Mouse (Mus musculus): ENCODE measurements around the gene Immp2l. TPM values are rescaled to one million over a fixed set of nuclear protein-coding genes. Genes with fewer than 3 reads are reported as not detected.

The Immp2l gene
- total RNA-seq, 1 experiment from 2014 or later: 11.5 TPM

DNA sequence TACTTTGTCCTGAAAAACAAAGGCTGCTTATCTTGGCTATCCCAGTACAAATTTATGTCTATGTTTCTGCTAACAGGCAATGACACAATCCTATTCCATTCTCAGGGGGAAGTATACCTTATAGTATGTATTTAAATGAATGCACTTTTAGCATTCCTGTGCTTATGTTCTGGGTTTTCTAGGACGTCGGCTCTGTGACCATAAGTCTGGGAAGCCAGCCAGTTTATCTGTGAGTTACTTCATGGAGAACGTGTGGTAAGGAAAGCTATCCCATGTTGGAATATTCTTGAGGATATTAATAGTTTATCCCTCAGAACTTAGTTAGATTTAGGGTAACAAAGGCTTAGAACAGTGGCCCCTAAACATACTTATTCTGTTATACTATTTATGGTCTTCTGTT is 251.5 kb downstream of the Immp2l start:
- ATAC-seq (ENCODE audit: extremely low read depth, insufficient number of reproducible peaks, low FRiP score, poor library complexity, severe bottlenecking): no peak

DNA sequence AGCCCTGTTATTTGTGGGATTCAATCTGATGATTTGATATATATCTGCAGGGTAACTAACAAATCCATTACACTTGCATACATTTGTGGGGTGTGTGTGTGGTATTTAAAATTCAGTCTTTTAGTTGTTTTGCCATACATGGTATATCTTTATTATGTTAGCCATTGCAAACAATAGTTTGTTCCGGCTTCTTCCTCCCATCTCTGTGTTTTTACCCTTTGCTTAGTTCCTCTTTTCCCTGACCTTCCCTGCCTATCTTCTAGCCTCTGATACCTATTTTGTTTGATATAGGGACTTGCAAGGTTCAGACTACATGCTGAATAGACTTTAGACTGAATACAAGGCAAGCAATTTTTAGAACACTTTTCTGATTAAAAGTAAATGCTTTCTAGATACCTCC is 254.0 kb downstream of the Immp2l start:
- ATAC-seq (ENCODE audit: extremely low read depth, insufficient number of reproducible peaks, low FRiP score, poor library complexity, severe bottlenecking): no peak

DNA sequence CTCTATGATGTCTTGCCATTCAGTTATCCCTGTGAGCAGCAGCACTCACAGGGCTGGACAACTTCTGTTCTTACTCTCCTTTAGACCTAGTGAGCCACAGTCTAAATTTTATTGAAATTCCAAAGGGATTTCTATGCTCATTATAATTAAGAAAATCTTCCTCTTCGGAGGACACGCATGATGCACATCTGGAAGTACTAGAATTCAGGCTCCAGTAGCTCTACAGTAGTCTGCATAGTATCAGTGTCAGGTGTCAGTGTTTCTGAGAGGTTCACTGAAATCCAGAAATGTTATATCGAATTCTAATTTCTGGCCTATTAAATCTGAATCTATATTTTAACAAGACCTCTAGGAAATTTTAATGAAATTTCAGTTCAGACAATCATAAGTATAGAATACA is 265.2 kb downstream of the Immp2l start:
- no peak for ATAC-seq (ENCODE audit: extremely low read depth, insufficient number of reproducible peaks, low FRiP score, poor library complexity, severe bottlenecking)

DNA sequence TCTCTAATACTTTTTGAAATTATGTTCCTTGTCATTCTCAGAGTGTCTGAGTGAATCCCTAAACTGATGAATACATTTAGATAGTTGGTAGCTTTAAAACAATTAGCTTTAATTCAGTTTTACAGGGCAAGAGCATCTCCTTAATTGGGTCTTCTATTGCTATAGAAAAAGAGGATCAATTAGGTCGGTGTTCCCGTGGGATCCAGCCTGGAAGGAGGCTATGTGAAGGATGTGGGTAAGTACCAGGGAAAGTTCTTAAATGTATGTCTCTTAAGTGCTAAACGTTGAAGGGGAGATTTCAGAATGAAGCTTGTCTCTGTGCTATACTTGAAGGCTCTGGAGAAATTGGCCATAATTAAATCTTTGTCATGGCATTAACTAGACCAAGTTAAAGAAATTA is 283.1 kb downstream of the Immp2l start:
- ATAC-seq (ENCODE audit: extremely low read depth, insufficient number of reproducible peaks, low FRiP score, poor library complexity, severe bottlenecking): no peak

DNA sequence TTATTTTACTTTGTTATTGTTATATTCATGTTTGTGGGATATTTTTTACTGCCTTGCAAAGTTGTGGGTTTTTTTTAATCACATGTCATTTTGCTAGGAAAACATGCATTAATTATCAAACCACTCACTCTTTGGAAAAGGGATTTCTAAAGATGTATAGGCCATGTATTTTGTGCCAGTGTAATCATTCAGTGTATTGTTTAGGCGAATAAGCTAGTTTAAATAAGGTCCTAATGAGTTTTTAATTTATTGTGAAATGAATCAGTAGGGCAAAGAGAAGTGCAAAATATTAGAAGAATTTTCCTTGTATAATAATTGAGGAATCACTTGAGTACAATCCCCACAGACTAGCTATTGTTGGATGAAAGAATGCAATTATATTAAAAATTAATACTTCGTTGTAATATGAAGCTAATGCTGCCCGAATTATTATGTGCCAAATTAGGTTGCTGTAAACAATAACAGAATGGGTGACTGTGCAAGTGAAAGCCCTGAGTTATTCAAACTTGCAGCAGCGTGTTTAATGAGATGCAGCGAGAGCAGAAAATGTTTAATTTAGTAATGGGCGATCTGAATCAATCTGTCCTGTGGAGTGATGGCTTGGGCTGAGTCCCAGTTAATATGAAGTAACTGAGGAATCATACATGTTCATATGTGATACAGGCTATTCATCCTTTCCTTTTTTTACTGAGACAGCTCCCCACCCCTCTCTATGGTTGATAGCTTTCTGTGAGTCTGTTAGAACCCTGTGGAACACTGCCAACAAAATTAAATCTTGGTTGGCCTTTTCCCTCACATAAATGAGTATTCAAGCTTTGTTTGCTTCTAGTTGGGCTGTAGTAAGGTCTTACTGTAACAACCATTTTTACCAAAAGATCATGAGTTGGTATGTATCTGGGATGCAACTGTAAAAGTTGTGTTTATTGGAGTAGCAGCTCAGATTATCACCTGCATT is 285.1 kb downstream of the Immp2l start:
- ATAC-seq (ENCODE audit: extremely low read depth, insufficient number of reproducible peaks, low FRiP score, poor library complexity, severe bottlenecking): no peak

DNA sequence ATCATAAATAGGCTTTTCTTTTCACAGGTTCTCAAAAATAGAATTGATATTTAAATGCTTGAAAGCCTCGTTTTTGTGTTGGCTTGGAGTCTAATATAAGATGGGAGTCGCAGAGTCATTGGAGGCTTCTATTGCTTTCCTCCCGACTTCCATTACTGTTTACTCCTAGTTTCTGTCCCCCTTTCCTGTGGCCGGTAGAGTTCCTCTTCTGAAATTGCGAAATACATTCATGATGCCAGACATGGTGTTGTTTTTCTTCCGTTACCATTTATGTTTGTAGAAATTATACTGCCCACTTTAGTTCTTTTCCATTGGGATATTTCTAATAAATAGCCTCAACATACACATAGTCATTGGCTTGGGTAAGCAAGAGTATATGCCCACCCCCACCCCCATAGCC is 289.5 kb downstream of the Immp2l start:
- ATAC-seq (ENCODE audit: extremely low read depth, insufficient number of reproducible peaks, low FRiP score, poor library complexity, severe bottlenecking): no peak

DNA sequence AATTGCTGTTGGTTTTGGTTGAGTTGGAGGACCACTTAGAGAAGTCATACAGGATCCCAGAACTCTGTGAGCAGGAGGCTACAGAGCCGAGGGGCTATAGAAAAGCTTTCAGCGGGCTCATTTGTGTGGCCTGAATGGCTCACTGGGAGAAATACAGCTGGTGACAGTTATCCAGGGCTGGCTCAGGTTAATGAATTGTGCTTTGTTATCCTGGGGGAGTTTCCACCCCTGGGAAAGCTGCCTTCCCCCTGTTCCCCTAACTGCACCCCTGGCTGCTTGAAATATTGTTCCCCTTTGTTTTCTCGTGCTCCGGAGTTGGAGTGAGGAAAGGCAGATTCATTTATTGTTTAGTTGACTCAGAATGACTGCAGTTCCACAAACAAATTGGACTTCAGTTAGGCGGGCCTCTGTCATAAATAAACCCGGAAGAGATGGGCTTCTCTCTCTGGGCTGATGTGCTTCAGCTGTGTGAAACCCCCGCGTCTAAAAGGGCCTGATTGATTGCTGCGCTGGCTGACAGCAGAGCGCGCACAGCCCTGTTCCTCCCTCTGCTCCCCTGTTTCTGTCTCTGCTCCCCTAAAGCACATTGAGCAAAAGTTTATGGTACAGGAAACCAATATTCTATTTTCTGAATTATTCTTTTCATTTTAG is 291.0 kb downstream of the Immp2l start:
- no peak for ATAC-seq (ENCODE audit: extremely low read depth, insufficient number of reproducible peaks, low FRiP score, poor library complexity, severe bottlenecking)

DNA sequence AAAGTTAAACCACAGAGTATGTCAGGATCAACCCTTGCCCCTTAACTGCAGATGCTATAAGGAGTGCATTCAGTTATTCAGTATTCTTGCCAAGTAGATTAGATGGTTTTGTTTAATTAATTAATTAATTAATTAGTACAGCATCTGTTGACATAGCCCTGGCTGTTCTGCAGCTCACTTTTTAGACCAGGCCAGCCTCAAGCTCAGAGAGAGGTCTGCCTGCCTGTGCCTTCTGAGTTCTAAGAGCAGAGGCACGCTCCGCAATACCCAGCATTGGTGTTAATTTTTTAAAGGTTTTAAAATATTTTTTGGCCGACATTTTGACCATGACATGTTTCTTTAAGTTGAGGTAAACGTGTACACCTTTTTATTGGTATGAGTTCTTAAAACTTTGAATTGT is 292.0 kb downstream of the Immp2l start:
- no peak for ATAC-seq (ENCODE audit: extremely low read depth, insufficient number of reproducible peaks, low FRiP score, poor library complexity, severe bottlenecking)

DNA sequence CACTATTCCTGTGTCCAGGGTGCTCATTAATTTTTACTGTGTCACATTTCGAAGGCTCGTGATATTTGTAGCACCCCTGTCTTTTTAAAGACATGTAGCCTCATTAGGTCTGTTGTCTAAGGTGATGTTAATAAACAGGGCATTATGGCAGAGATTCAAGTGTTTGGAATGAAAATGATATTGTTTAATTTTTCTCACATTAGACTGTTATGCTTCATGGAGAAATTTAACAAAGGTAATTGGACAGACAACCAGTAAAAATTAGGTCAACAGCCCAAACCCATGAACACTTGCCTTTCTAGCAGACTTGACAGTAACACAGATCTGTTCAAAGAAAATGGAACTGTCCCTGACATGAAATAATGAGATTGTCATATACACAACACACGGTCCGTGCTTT is 292.5 kb downstream of the Immp2l start:
- ATAC-seq (ENCODE audit: extremely low read depth, insufficient number of reproducible peaks, low FRiP score, poor library complexity, severe bottlenecking): no peak

DNA sequence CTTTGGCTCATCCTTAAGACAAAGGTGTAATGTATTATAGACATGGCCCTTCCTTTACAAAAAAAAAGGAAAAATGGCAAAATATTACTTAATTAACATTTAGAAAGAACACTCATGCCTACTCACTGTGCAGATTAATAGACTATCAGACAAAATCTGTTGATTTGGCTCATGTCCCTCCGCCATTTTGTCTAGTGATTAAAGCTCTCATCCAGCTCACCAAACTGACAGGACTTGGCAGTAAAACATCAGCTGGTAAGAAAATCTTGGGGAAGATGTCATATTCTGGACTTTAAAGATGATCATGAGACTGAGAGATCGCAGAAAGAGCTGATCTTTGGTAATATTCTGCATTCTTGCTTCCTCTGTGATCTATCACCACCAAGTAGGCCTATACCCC is 293.5 kb downstream of the Immp2l start:
- no peak for ATAC-seq (ENCODE audit: extremely low read depth, insufficient number of reproducible peaks, low FRiP score, poor library complexity, severe bottlenecking)

DNA sequence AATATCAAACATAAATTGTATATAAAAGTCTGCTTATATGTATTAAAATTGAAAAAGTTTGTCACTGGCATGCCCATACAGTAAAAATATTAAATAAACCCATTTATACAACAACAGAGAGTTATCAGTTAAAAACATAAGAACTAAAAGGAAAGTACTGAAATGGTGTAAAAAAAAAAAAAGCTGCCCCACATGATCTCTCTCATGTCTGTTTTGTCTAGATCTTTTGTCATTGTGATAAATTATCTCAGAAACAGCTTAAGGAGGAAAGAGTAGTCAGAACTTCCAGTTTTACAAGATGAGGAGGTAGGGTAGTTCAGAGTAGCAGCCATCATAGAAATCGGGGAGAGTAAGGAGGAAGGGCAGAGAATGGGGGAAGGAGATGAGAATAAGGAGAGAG is 298.1 kb downstream of the Immp2l start:
- ATAC-seq (ENCODE audit: extremely low read depth, insufficient number of reproducible peaks, low FRiP score, poor library complexity, severe bottlenecking): no peak

DNA sequence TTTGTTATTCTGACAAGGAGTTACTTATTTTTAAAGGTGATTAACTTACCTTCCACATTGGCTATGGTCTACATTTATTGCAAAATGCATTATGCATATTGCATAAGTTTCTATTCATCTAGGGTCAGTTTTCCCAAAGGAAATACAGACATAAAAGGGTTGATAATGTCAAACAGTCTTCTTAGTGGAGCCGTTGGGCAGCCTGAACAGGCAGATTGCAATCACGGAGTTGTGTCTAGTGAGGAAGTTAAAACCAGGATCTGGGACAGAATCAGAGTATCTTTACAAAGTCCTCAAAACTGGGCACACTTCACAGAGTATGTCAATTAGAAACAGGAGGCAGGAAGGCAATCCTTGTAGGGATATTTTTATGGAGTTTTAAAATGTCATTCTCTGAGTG is 300.5 kb downstream of the Immp2l start:
- no peak for ATAC-seq (ENCODE audit: extremely low read depth, insufficient number of reproducible peaks, low FRiP score, poor library complexity, severe bottlenecking)

DNA sequence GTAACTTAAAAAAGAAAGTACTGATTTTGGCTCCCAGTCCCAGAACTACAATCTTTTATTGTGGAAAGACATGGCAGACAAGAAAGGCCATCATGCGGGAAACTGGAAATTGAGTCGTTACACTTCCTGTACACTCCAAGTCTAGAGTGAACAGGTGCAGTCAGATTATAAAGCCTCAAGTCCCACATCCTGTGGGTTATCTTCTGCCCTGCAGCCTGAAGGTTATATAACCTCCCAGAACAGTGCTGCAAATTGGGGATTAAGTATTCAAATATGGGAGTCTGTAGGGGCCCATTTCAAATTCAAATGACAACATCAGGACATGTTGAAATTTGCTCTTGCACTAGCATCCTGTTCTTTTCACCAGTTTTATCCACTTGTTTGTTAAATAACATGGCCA is 301.9 kb downstream of the Immp2l start:
- no peak for ATAC-seq (ENCODE audit: extremely low read depth, insufficient number of reproducible peaks, low FRiP score, poor library complexity, severe bottlenecking)

DNA sequence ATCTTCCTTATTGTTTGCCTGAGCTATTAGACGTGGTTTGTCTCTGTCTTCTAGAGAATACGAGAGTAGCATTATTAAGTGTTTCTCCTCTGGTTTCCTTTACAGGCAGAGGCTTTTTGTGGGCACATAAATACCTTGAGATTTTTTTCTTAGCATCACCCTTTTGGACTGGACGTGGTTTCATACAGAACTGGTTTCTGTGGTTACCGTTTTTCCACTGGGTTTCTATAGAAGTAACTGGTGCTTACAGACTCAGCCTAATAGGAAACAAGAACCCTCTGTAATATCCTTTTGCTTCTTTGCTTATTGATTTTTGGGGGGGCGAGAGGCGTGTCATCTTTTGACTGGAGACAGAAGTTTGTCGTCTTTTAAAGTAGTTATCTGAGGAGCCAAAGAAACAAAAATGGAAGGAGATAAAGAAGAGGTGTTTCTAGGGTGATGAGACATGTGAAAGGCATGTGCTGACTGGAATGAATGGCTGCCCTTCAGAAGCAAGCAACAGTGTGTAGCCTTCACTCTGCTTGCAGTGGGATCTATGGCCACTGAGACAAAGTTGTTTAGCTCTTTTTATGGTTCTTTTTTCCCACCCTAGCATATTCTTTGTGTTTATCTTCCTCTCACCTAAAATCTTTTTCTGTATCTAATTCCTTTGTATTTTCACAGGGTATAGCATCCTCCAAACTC is 307.2 kb downstream of the Immp2l start:
- ATAC-seq (ENCODE audit: extremely low read depth, insufficient number of reproducible peaks, low FRiP score, poor library complexity, severe bottlenecking): no peak

DNA sequence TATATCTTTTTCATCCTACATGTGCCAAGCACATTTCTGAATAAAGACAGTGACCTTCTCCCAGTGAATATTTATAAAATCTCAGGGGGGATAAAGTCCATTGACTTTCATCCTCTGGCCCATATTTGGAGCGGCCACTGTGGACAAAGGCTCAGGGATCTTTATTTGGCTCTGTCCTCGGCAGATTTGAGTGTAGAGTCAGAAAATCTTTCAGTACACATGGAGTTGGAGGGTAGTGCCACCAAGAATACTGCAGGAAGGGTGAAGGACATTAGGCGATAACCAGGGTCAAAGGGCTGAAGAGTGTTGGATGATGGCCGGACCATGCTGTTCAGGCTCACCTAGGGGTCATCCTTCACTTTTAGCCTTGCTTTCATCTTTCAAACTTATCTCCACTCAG is 321.7 kb downstream of the Immp2l start:
- no peak for ATAC-seq (ENCODE audit: extremely low read depth, insufficient number of reproducible peaks, low FRiP score, poor library complexity, severe bottlenecking)

DNA sequence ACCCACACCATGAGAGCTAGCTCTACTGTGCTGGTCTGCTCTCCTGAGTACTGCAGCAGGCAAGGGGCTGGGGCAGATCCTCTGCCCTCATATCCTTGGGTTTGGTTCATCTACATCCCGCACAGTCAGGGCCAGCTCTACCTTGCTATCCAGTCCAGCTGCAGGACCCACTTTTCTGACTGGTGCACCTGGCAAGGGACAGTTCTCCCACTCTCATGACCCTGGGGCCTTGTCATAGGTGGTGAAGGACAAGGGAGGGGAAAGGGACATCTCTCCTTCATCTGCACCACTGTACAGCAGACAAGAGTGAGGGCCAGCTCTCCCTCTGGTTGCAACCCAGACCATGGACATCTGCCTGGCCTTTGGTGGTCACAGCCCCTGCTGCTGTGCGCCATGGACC is 323.6 kb downstream of the Immp2l start:
- ATAC-seq (ENCODE audit: extremely low read depth, insufficient number of reproducible peaks, low FRiP score, poor library complexity, severe bottlenecking): no peak

DNA sequence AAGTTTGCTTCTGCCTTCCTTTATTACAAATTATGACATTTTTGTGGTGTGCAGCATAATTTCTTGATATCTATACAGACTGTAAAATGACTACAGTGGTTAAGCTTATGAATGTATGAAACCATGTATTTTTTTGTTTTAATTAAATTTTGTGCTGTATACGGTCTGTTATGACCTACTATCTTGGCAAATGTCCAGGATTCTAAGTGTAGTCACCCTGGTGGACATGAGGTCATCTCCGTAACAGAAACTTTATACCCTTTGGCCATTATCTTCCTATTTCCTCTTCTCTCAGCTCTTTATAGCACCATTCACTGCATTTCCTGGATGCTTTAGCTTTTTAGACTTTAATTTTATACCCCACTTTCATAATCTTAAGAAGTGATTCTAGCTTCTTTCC is 325.5 kb downstream of the Immp2l start:
- no peak for ATAC-seq (ENCODE audit: extremely low read depth, insufficient number of reproducible peaks, low FRiP score, poor library complexity, severe bottlenecking)

DNA sequence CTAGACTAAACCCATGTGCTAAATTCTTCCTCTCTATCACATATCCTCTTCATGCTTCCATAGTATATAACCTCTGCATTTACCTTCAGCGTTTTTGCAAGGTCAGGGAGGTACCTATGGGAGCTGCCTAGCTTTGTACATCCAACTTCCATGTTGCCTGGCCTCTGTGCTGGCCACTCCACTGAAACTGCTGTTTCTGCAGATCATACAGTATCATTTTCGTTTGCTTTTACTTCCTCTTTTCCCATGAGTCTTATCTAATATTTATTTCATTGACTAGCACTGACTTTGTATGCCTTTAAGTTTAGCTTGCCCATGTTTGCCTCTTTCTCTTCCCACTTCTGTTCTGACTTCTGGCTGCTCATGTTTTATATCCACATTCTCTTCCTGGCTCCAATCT is 325.9 kb downstream of the Immp2l start:
- 0 out of 2 replicates have a peak, but pooled peaks have one; percentile 26 for ATAC-seq (ENCODE audit: extremely low read depth, insufficient number of reproducible peaks, low FRiP score, poor library complexity, severe bottlenecking)

DNA sequence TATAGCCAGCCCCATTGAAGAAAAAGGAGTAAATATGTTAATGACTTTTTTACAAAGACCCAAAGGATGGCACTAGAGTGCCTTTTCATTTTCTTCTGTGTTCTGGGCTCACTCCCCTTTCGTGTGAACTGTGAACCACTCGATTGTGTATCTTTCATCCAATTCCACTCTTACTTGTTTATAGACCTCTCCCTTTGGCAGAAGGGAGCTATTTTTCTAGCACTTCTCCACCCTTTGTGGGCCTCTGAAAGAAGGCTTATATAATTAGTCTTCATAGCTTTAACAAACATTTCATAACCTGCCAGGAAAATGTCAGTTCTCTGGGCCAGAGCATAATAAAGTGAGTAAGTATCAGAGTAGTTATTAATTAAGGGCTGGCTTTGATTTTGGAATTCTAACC is 327.4 kb downstream of the Immp2l start:
- ATAC-seq (ENCODE audit: extremely low read depth, insufficient number of reproducible peaks, low FRiP score, poor library complexity, severe bottlenecking): no peak

DNA sequence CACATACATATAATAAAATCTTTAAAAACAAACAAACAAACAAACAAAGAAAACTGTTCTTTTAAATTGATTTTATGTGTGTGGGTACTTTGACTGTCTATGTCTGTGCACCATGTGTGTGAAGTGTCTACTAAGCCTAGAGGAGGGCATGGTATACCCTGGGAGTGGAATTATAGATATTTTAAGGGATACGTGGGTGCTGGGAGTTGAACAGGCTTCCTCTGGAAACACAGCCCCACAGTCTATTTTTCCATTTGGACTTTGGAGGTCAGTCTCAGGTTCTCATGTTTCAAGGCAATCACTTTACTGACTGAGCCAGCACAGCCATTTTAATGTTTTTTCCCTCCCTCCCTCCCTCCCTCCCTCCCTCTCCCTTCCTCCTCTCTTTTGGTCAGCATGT is 331.0 kb downstream of the Immp2l start:
- no peak for ATAC-seq (ENCODE audit: extremely low read depth, insufficient number of reproducible peaks, low FRiP score, poor library complexity, severe bottlenecking)
